Mouse (Mus musculus): ENCODE measurements around the gene Rcc1.

The Rcc1 gene

GRCm38 (mm10) chr4:132356170-132356569 lies 2.8 kb upstream of the Rcc1 start:
- in situ Hi-C loops (cut with MseI, MboI), result no loop called here

- in situ Hi-C loops (cut with MseI, MboI), result no loop called here
Measured at GRCm38 (mm10) chr4:132355403-132355802, 2.0 kb upstream of the Rcc1 start.

DNA sequence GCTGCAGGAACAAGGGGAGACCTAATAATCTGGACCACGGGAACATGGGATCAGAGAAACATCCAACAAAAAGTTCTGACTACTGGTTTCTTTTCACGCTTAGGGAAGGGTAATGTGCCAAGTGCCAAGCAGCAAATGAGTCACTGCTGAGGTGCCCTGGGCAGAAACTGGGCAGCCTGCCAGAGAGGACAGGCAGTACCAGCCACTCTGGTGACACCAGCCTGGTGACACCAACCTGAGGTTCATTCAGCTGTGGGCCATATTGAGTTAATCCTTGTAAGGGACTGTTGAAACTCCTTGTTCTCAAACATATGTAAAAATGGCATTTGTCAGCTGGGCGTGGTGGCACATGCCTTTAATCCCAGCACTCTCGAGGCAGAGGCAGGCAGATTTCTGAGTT lies 1.2 kb upstream of the Rcc1 start:
- in situ Hi-C loops (cut with MseI, MboI), result no loop called here

DNA sequence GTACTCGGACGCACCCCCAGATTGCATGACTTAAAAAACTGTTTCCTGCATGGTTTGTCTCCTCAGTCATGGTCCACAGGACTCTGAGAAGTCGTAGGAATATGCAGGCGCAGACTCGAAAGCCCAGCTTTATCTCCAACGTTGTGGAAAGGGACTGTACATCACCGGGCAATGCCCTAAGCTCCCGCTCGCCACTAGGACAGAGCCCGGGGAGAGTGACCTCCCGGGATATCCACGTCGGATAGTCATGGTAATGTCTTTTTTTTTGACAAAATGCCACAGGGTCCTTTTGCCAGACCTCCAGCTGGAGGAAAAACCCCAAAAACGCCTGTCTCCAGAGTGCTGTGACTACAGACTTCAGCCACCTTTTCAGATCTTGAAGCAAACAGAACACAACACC lies 666 bp downstream of the Rcc1 start:
- in situ Hi-C loops (cut with MseI, MboI), result no loop called here

- in situ Hi-C loops (cut with MseI, MboI), result no loop called here
Measured at GRCm38 (mm10) chr4:132351401-132351800, 2.0 kb downstream of the Rcc1 start.

GRCm38 (mm10) chr4:132350854-132351253 lies 2.6 kb downstream of the Rcc1 start:
- in situ Hi-C loops (cut with MseI, MboI), result no loop called here

DNA sequence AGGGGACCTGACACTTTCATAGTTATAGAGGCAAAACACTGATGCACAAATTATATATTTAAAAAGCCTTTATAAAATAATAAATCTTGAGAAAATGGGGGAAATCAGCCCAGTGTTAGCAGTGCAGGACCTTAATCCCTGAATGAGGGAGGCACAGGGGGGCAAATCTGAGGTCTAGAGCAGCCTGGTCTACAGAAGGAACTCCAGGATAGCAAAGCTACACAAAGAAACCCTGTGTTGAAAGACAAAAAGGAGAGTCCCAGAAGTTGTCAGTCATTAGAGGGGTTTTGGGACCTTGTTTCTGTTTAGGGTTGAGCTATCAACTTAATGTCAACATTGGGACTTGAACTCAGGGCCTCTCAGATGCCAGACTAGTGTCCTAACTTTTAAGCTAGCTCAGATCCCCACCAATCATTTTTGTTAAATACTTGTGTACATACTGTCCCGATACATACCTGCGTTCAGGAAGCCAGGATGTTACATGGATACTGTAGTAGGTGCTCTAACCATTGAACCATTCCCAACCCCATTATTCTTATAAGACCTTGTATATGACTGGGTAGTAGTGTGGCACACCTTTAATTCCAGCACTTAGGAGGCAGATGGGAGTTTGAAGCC lies 3.2 kb downstream of the Rcc1 start:
- in situ Hi-C loops (cut with MseI, MboI), result no loop called here

DNA sequence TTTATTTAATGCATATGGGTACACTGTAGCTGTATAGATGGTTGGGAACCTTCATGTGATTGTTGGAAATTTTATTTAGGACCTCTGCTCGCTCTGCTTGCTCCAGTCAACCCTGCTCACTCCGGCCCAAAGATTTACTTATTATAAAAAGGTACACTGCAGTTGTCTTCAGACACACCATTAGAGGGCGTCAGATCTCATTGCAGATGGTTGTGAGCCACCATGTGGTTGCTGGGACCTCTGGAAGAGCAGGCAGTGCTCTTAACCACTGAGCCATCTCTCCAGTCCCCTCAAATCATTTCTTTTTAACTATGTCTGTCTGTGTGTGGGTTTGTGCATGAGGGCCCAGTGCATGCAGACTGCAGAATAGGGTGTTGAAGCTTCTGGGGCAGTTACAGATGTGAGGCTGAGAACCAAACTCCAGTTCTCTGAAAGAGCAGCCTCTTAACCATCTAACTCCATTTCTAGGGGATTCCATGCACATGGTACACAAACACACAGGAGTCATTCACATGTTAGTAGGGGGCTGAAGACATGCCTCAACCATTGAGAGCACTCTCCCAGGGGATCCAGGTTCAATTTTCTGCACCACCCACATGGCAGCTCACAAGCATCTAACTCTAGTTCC lies 3.8 kb downstream of the Rcc1 start:
- in situ Hi-C loops (cut with MseI, MboI), result no loop called here

- in situ Hi-C loops (cut with MseI, MboI), result no loop called here
Measured at GRCm38 (mm10) chr4:132346661-132347060, 6.7 kb downstream of the Rcc1 start.

- in situ Hi-C loops (cut with MseI, MboI), result no loop called here
Measured at GRCm38 (mm10) chr4:132346261-132346660, 7.1 kb downstream of the Rcc1 start.

GRCm38 (mm10) chr4:132345843-132346212 lies 7.6 kb downstream of the Rcc1 start:
- in situ Hi-C loops (cut with MseI, MboI), result no loop called here

DNA sequence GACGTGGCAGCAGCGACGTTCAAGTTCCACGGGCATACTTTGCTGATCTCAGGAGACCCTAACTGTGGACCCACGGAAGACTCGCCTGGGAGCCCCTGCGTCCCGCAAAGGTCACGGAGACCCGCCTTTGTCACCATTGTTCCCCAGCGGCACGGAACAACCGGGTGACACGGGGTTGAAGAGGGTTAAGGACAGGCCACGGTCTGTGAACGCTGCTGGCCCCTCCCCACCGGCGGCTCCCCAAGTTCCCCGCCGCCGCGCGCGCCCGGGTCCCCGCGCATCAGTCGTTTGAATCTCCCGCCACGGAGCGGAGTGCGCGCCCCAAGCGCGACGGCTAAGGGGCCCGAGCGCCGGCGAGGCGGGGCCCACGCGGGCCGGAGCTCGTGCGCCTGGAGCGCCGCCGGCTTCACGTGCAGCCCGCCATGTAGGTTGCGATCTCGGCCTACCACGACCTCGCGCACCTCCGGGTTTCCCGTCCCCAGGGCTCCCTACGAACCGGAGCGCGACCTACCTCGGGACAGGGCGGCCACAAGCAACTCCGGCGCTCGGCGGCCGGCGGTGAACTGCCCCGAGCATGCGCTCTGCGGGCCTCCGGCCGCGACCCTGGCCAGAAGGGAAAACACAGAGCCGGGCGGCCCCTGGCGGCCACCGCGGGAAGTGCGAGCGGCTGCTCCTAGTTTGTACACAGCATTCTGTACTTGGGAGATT lies 8.1 kb downstream of the Rcc1 start:
- in situ Hi-C loops (cut with MseI, MboI), result no loop called here

DNA sequence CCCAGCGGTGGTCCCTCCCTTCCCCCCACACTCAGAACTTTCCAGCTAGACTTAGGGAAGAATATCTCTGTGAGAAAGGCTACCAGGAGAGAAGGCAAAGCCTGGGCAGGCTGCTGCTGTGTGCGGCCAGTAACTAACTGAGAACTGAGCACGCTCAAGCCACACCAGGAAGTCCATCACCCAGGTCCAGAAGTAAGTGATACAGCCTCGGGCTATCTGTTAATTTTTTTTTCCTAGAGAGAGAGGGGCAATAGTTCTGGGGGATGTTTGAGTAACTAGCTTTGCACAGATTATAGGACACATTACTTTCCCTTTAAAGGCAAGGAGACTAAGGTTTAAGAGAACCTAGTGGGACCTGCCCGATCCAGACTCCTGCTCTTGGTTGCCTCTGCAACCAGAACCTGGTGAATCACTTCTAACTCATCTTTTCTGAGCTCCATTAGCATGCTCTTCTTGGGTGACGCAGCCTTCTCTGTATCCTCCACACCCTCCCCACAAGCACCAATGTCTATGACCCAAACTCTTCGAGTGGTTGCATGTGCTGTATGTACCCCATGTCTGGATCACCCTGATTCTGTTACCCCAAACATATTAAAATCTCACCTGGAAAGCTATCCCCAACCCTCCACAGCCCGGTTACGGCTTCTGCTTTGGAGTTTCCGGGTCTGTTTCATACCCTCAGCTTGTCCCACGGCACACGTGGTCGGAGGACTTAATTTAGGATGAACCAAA lies 8.8 kb downstream of the Rcc1 start:
- in situ Hi-C loops (cut with MseI, MboI), result no loop called here

DNA sequence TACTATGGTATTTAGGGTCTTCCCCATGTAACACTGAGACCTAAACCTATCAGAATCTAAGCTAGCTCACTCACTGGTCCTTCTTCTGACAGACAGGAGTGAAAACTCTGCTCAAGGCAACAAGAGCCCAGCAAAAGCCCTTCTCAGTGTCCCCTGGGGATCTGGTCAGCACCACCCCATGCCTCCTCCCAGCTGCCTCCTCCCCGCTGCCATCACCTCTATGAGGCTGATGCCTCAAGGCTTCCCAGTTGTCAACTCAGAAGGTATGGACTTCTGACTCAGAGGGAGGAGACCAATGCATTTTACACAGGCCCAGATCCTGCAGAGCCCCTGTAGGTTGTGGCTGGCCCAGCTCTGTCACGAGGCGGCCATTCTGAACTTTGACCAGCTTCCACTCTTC lies 12.0 kb downstream of the Rcc1 start:
- in situ Hi-C loops (cut with MseI, MboI), result no loop called here

- in situ Hi-C loops (cut with MseI, MboI), result no loop called here
Measured at GRCm38 (mm10) chr4:132338943-132339342, 14.5 kb downstream of the Rcc1 start.

- in situ Hi-C loops (cut with MseI, MboI), result no loop called here
Measured at GRCm38 (mm10) chr4:132332880-132333279, 20.5 kb downstream of the Rcc1 start.

GRCm38 (mm10) chr4:132331960-132332359 lies 21.4 kb downstream of the Rcc1 start:
- in situ Hi-C loops (cut with MseI, MboI), result no loop called here

DNA sequence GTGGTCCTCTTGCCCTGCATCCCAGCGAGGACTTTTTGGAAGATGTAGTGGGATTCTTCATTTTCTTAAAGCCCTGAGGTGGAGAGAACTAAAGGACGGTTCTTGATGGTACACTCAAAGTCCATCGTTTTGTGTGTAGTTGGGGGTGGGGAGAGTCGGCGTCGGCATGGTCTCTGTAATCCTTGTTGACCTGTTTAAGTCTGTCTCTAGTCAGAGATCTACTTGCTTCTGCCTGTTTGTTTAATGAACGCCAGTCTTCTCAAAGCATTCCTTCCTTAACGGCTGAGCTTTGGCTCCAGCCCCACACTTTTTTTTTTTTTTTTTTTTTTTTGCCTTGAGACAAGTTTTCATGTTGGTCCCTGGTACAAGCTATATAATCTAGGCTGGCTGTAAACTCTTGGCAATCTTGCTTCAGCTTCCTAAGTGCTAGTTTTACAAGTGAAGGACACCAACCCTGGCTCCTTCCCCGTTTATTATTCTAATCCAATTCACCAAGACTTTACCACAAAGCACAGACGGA lies 23.5 kb downstream of the Rcc1 start:
- in situ Hi-C loops (cut with MseI, MboI), result no loop called here

DNA sequence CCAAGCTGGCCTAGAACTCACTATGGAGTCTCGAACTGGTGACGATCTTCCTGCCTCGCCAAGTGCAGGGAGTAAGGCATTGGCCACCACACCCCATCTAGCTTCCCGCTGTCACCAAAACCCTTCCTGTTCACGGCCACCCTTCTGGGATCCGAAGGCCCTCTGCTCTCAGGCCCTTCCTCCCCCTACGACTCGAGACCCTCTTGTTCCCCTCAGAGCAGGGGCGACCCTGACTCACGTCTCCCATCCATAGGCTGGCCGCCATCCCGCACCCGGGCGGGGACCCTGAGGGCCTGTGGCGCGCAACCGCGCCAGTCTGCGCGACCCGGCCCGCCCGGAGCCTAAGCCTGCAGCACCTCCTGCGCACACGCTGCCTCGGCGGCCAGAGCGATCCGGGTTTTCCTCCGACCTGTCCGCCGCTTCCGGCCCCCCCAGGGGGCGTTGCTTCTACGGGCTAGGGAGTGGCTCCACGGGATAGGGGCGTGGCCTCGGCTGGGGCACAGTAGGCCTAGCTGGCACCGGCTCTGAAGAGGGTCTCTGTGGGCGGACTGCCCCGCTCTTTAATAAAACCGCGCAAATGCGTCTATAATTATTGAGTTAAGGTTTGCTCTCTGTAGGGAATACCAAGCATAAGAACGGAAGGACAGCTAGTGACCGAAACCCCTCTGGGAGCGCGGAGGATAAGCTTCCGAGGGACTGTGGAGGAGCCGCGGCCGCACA lies 24.1 kb downstream of the Rcc1 start, which contains the start of gene Trnau1ap:
Gene Trnau1ap (minus strand): TSS at position 424 of the 720 bp plus-strand sequence.
- in situ Hi-C loops (cut with MseI, MboI), result no loop called here

GRCm38 (mm10) chr4:132328391-132328982 lies 24.9 kb downstream of the Rcc1 start:
- in situ Hi-C loops (cut with MseI, MboI), result no loop called here

GRCm38 (mm10) chr4:132326481-132326880 lies 26.9 kb downstream of the Rcc1 start:
- in situ Hi-C loops (cut with MseI, MboI), result no loop called here

Measured in mouse trophoblast stem cell (cell line).